Mouse (Mus musculus) heart, adult 2 months (tissue): ENCODE measurements around the gene Olfr670. TPM values are rescaled to one million over a fixed set of nuclear protein-coding genes. Genes with fewer than 3 reads are reported as not detected.
A peak's percentile ranks its signal among the peaks of the same experiment; 100 is the strongest.
"Not testable (repeated sequence)": the region's sequence is repeated elsewhere in the genome, so short reads cannot be mapped to it uniquely, and the experiment has no call there.

Source experiments
- DNase-seq, 2 experiments: peaks; one replicate each; pipeline ENCODE4 v3.0.0; 2021
- H3K27ac ChIP-seq: fragments of 200-600 bp; 2 replicates; pipeline ENCODE4 v1.8.1; 2022
- H3K27me3 ChIP-seq: fragments of 200-500 bp; 2 replicates; pipeline ENCODE4 v1.6.1; 2012; ENCODE audit warnings: mild to moderate bottlenecking, low read length, inconsistent platforms, mixed read lengths; ENCODE audit not compliant: control insufficient read depth, insufficient read depth
- H3K36me3 ChIP-seq: fragments of 200-500 bp; 2 replicates; pipeline ENCODE4 v1.6.1; 2012; ENCODE audit warnings: low read length, inconsistent platforms; ENCODE audit not compliant: control insufficient read depth, insufficient read depth
- H3K4me1 ChIP-seq: fragments of 200-500 bp; 2 replicates; pipeline ENCODE4 v1.6.1; 2011; ENCODE audit warnings: low read length; ENCODE audit not compliant: control insufficient read depth, insufficient read depth
- H3K4me3 ChIP-seq: fragments of 200-600 bp; 2 replicates; pipeline ENCODE4 v1.8.1; 2022
- H3K79me2 ChIP-seq: fragments of 200-500 bp; replicated peaks from 2 replicates; pipeline ENCODE4 v1.6.1; 2012; ENCODE audit warnings: mild to moderate bottlenecking, inconsistent platforms, low read length, moderate library complexity, mixed read lengths; ENCODE audit not compliant: control insufficient read depth, insufficient read depth
- H3K9ac ChIP-seq: fragments of 200-500 bp; 2 replicates; pipeline ENCODE4 v1.6.1; 2012; ENCODE audit warnings: low read depth, mild to moderate bottlenecking, control low read depth, inconsistent platforms, low read length, mixed read lengths
- CTCF ChIP-seq: fragments of 200-600 bp; IDR thresholded peaks from 2 replicates; pipeline ENCODE4 v1.8.1; 2022; ENCODE audit warnings: antibody characterized with exemption, mild to moderate bottlenecking, moderate library complexity
- EP300 ChIP-seq: fragments of 200-500 bp; IDR thresholded peaks from 2 replicates; pipeline ENCODE4 v1.6.1; 2011; ENCODE audit warnings: low read depth, low read length, control low read depth; ENCODE audit not compliant: insufficient read depth
- POLR2A ChIP-seq: fragments of 200-500 bp; IDR thresholded peaks from 2 replicates; pipeline ENCODE4 v1.6.1; 2011; ENCODE audit warnings: mild to moderate bottlenecking, low read depth, low read length, control low read depth; ENCODE audit not compliant: insufficient read depth
- WGBS: fragments of 180-500 bp; shearing (Covaris S2); methylation state at CpG from one replicate; pipeline ENCODE4 v1.1.7; 2018; 5-methylcytosine and 5-hydroxymethylcytosine counted together
- intact Hi-C: fragments of 180-260 bp; cut with DNase I; formaldehyde crosslinking; loops from one replicate; pipeline ENCODE4 v1.15.1; 2025
- long read RNA-seq: library from polyadenylated mRNA; stranded (forward); transcript quantifications from one replicate; pipeline ENCODE4 v2.0.0, GENCODE M21; 2021
- polyA plus RNA-seq: library from polyadenylated mRNA; depleted of rRNA; stranded (reverse); fragments of >200 nt; gene quantifications from 2 replicates; pipeline ENCODE4 v1.2.3, GENCODE M21; 2012; rRNA removed
- total RNA-seq, 2 experiments: library from RNA; stranded (reverse); gene quantifications; 2 replicates each; pipeline ENCODE4 v1.2.3; 2021

Olfr670 gene
- total RNA-seq (not detected), polyA plus RNA-seq (not detected in 2 replicates)
- long read RNA-seq: 0 reads

- no peak within 1 kb of the TSS for H3K9ac ChIP-seq
- no peaks in the 10 kb centered on the region for H3K4me1 ChIP-seq
- H3K4me3 ChIP-seq: no peak within 1 kb of the TSS
- no peaks in the 10 kb centered on the region for H3K36me3 ChIP-seq
- TF ChIP-seq EP300 (no peak), POLR2A (no peak), CTCF (no peak)
- no peak for DNase-seq
- H3K27ac ChIP-seq: no peak within 1 kb of the TSS
- intact Hi-C loops: no loop called here
- no peaks in the 10 kb centered on the region for H3K27me3 ChIP-seq
- 28% methylated on average over 1 of the region's 1 CpGs for WGBS
- H3K79me2 ChIP-seq: no peaks in the 10 kb centered on the region
Measured at GRCm38 (mm10) chr7:104962520-104962919, at the start of gene Olfr670. Gene Olfr670 (minus strand): TSS chr7:104962620.

GRCm38 (mm10) chr7:105001929-105002328 lies 39.5 kb upstream of the Olfr670 start, which contains the start of gene Olfr672:
Gene Olfr672 (minus strand): TSS chr7:105002029.
- Histone ChIP-seq H3K27ac (no peak within 1 kb of the TSS), H3K4me3 (no peak within 1 kb of the TSS), H3K9ac (no peak within 1 kb of the TSS), H3K36me3 (no peaks in the 10 kb centered on the region), H3K4me1 (no peaks in the 10 kb centered on the region), H3K27me3 (no peaks in the 10 kb centered on the region), H3K79me2 (no peaks in the 10 kb centered on the region)
- intact Hi-C loops: no loop called here
- TF ChIP-seq POLR2A: no peak
- no peak for TF ChIP-seq EP300
- TF ChIP-seq CTCF: no peak
- no peak for DNase-seq

- Histone ChIP-seq H3K9ac (no peak within 1 kb of the TSS), H3K4me3 (no peak within 1 kb of the TSS), H3K27ac (no peak within 1 kb of the TSS), H3K36me3 (no peaks in the 10 kb centered on the region), H3K4me1 (no peaks in the 10 kb centered on the region), H3K27me3 (no peaks in the 10 kb centered on the region), H3K79me2 (no peaks in the 10 kb centered on the region)
- TF ChIP-seq CTCF (no peak), EP300 (no peak), POLR2A (no peak)
- intact Hi-C loops: no loop called here
- DNase-seq: no peak
- 59% methylated on average over 1 of the region's 1 CpGs for WGBS
Measured at GRCm38 (mm10) chr7:104979026-104979425, 16.6 kb upstream of the Olfr670 start, which contains the start of gene Olfr671. Gene Olfr671 (minus strand): TSS chr7:104979126.

GRCm38 (mm10) chr7:104972507-104972906 lies 10.1 kb upstream of the Olfr670 start:
- H3K27ac ChIP-seq, H3K4me3 ChIP-seq, H3K9ac ChIP-seq, H3K27me3 ChIP-seq, H3K79me2 ChIP-seq, H3K36me3 ChIP-seq, H3K4me1 ChIP-seq, intact Hi-C loops, DNase-seq: not testable (repeated sequence)
- 50% methylated on average over 2 of the region's 2 CpGs for WGBS
- 0 out of 2 replicates have a peak, but pooled peaks have one; percentile 5 for TF ChIP-seq CTCF

- intact Hi-C loops, H3K79me2 ChIP-seq, H3K36me3 ChIP-seq, H3K9ac ChIP-seq, H3K4me1 ChIP-seq, H3K27me3 ChIP-seq, H3K27ac ChIP-seq, DNase-seq, H3K4me3 ChIP-seq: not testable (repeated sequence)
- 91% methylated on average over 16 of the region's 16 CpGs for WGBS
Measured at GRCm38 (mm10) chr7:104950234-104950633, 12.2 kb downstream of the Olfr670 start.

GRCm38 (mm10) chr7:104933940-104934339 lies 28.5 kb downstream of the Olfr670 start, which contains the start of gene Olfr669:
Gene Olfr669 (plus strand): TSS chr7:104934240.
- no peak for DNase-seq
- Histone ChIP-seq H3K4me1 (no peaks in the 10 kb centered on the region), H3K36me3 (no peaks in the 10 kb centered on the region), H3K4me3 (no peak within 1 kb of the TSS), H3K9ac (no peak within 1 kb of the TSS), H3K27ac (no peak within 1 kb of the TSS), H3K79me2 (no peaks in the 10 kb centered on the region), H3K27me3 (no peaks in the 10 kb centered on the region)
- WGBS: 85% methylated on average over 1 of the region's 1 CpGs
- intact Hi-C loops: no loop called here
- TF ChIP-seq POLR2A (no peak), CTCF (no peak), EP300 (no peak)

- intact Hi-C loops: no loop called here
- WGBS: 58% methylated on average over 1 of the region's 1 CpGs
- Histone ChIP-seq H3K27ac (no peak within 1 kb of the TSS), H3K79me2 (no peaks in the 10 kb centered on the region), H3K36me3 (no peaks in the 10 kb centered on the region), H3K9ac (no peak within 1 kb of the TSS), H3K27me3 (no peaks in the 10 kb centered on the region), H3K4me1 (no peaks in the 10 kb centered on the region), H3K4me3 (no peak within 1 kb of the TSS)
- no peak for DNase-seq
- no peak for TF ChIP-seq CTCF
- TF ChIP-seq EP300: no peak
- TF ChIP-seq POLR2A: no peak
Measured at GRCm38 (mm10) chr7:104927957-104928356, 34.5 kb downstream of the Olfr670 start, which contains the start of gene Olfr668. Gene Olfr668 (minus strand): TSS chr7:104928057.
